Mouse (Mus musculus): ENCODE data around the gene Ttc26.

DNA sequence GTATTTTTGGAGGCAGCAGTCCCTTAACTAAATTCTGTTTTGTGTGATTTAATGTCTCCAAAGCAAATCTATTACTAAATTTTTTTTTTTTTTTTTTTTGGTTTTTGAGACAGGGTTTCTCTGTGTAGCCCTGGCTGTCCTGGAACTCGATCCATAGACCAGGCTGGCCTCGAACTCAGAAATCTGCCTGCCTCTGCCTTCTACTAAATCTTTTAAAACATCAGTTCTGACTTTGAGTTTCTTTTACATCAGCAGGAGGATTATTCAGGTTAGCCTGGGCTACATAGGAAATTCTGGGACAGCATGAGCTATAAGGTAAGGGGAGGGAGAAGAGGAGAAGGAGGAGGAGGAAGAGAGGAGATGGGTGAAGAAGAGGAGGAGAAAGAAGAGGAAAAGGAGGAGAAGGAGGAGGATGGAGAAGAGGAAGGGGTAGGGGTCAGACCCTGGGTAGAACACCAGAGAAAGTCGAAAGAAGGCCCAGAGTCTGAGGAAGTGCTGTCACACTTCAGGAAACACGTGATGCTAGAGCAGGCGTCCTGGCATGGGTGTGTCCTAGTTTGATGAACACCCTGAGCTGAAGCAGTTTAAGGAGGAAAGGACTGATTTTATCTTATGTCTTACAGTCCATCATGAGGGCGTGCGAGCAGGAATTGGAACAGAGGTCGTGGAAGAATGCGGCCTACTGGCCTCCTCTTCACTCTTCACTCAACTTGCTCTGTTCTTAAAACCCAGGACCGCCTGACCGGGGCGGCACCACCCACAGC lies 21.4 kb upstream of the Ttc26 start:
- TF ChIP-seq POLR2A (IDR thresholded peaks at IDR 0.05; ENCODE audit: insufficient read depth, low read depth, low read length): no peak
- TF ChIP-seq CTCF (IDR thresholded peaks at IDR 0.05; ENCODE audit: insufficient read depth, low read depth, low read length): no peak

All from olfactory bulb, adult 2 months (tissue).